Mouse (Mus musculus): ENCODE measurements around the gene Ipo9.

GRCm38 (mm10) chr1:135384171-135384570 lies 46.1 kb downstream of the Ipo9 start:
- TF ChIP-seq CTCF (IDR thresholded peaks at IDR 0.05; ENCODE audit: low read depth): no peak
- TF ChIP-seq EP300 (IDR thresholded peaks at IDR 0.05; ENCODE audit: low read depth): no peak

Measured in liver, embryonic 14.5 days (tissue).